Mouse (Mus musculus): ENCODE measurements around the gene Dgkg. TPM values are rescaled to one million over a fixed set of nuclear protein-coding genes. Genes with fewer than 3 reads are reported as not detected.

The Dgkg gene
- polyA plus RNA-seq, 1 experiment from 2014 or later, result 2.1 TPM

GRCm38 (mm10) chr16:22429377-22429776 is 227.6 kb downstream of the Dgkg start:
- 18% methylated on average over 8 of the region's 8 CpGs for WGBS
- H3K4me2 ChIP-seq (ENCODE audit: low read depth, low read length), result peak overlapping the region; percentile 30
- peak overlapping the region; percentile 2; the same call in 1 of the 2 replicates for H3K4me3 ChIP-seq (replicated peaks; ENCODE audit: low read length)
- H3K9ac ChIP-seq (ENCODE audit: low read length), result 0 out of 2 replicates have a peak overlapping the region, but pooled peaks have one; percentile 13
- H3K36me3 ChIP-seq (ENCODE audit: control insufficient read depth, insufficient read depth, low read length), result no peaks in the 10 kb centered on the region
- no peaks in the 10 kb centered on the region for H3K27me3 ChIP-seq (ENCODE audit: control insufficient read depth, insufficient read depth, low read length)
- peak overlapping the region; percentile 26; the same call in 1 of the 2 replicates for H3K27ac ChIP-seq (ENCODE audit: low read length)
- no peaks in the 10 kb centered on the region for H3K9me3 ChIP-seq (replicated peaks; ENCODE audit: control insufficient read depth, low read length)
- ATAC-seq (ENCODE audit: insufficient read depth, low FRiP score), result 0 out of 2 replicates have a peak, but pooled peaks have one; percentile 9
- H3K4me1 ChIP-seq (ENCODE audit: control insufficient read depth, insufficient read depth, low read length), result peaks cover 14% of the 10 kb centered on the region

- peaks cover 10% of the 10 kb centered on the region for H3K4me1 ChIP-seq (ENCODE audit: control insufficient read depth, insufficient read depth, low read length)
- 0 out of 2 replicates have a peak overlapping the region, but pooled peaks have one; percentile 13 for H3K9ac ChIP-seq (ENCODE audit: low read length)
- no peaks in the 10 kb centered on the region for H3K27me3 ChIP-seq (ENCODE audit: control insufficient read depth, insufficient read depth, low read length)
- H3K9me3 ChIP-seq (replicated peaks; ENCODE audit: control insufficient read depth, low read length), result no peaks in the 10 kb centered on the region
- 7% methylated on average over 9 of the region's 9 CpGs for WGBS
- peak; percentile 95 for ATAC-seq (ENCODE audit: insufficient read depth, low FRiP score)
- peak overlapping the region; percentile 32 for H3K4me2 ChIP-seq (ENCODE audit: low read depth, low read length)
- peak overlapping the region; percentile 47; the same call in 1 of the 2 replicates for H3K27ac ChIP-seq (ENCODE audit: low read length)
- H3K4me3 ChIP-seq (replicated peaks; ENCODE audit: low read length), result peak overlapping the region; percentile 2; the same call in 1 of the 2 replicates
- no peaks in the 10 kb centered on the region for H3K36me3 ChIP-seq (ENCODE audit: control insufficient read depth, insufficient read depth, low read length)
Observed at GRCm38 (mm10) chr16:22428853-22429341, 228.1 kb downstream of the Dgkg start.

- Histone ChIP-seq H3K4me3 (replicated peaks; ENCODE audit: low read length) (no peak overlapping the region), H3K27me3 (ENCODE audit: control insufficient read depth, insufficient read depth, low read length) (no peaks in the 10 kb centered on the region), H3K36me3 (ENCODE audit: control insufficient read depth, insufficient read depth, low read length) (no peaks in the 10 kb centered on the region), H3K27ac (ENCODE audit: low read length) (no peak overlapping the region), H3K9ac (ENCODE audit: low read length) (no peak overlapping the region), H3K4me1 (ENCODE audit: control insufficient read depth, insufficient read depth, low read length) (peaks cover 9% of the 10 kb centered on the region), H3K4me2 (ENCODE audit: low read depth, low read length) (no peak overlapping the region), H3K9me3 (replicated peaks; ENCODE audit: control insufficient read depth, low read length) (no peaks in the 10 kb centered on the region)
- ATAC-seq (ENCODE audit: insufficient read depth, low FRiP score), result no peak
- 78% methylated on average over 7 of the region's 7 CpGs for WGBS
Observed at GRCm38 (mm10) chr16:22426866-22427265, 230.2 kb downstream of the Dgkg start.

- Histone ChIP-seq H3K36me3 (ENCODE audit: control insufficient read depth, insufficient read depth, low read length) (no peaks in the 10 kb centered on the region), H3K9ac (ENCODE audit: low read length) (no peak overlapping the region), H3K9me3 (replicated peaks; ENCODE audit: control insufficient read depth, low read length) (no peaks in the 10 kb centered on the region), H3K27ac (ENCODE audit: low read length) (no peak overlapping the region), H3K4me2 (ENCODE audit: low read depth, low read length) (no peak overlapping the region), H3K27me3 (ENCODE audit: control insufficient read depth, insufficient read depth, low read length) (no peaks in the 10 kb centered on the region), H3K4me3 (replicated peaks; ENCODE audit: low read length) (no peak overlapping the region), H3K4me1 (ENCODE audit: control insufficient read depth, insufficient read depth, low read length) (no peaks in the 10 kb centered on the region)
- WGBS, result 84% methylated on average over 5 of the region's 5 CpGs
- no peak for ATAC-seq (ENCODE audit: insufficient read depth, low FRiP score)
Observed at GRCm38 (mm10) chr16:22422256-22422655, 234.8 kb downstream of the Dgkg start.

Small RNA genes within 50 kb of the gene (microRNA-seq; reads per million reads assigned to microRNA genes)
- gene Mir6362 (not detected), gene Mir8095 (not detected)

Other genes with a start within 250 kb of the Dgkg start
- 17.4 and 18.0 TPM in 2 replicates for gene Etv5, start 217.5 kb downstream of the Dgkg start, polyA plus RNA-seq (2015; fragmentation: Nextera tagmentation; extraction: Ambion mirVana)
- gene Crygs, start 154.4 kb upstream of the Dgkg start, polyA plus RNA-seq (2015; fragmentation: Nextera tagmentation; extraction: Ambion mirVana), result not detected in 2 replicates
- 29.8 and 38.3 TPM in 2 replicates for gene Tbccd1, start 200.4 kb upstream of the Dgkg start, polyA plus RNA-seq (2015; fragmentation: Nextera tagmentation; extraction: Ambion mirVana)
- 99.9 and 109 TPM in 2 replicates for gene Dnajb11, start 200.6 kb upstream of the Dgkg start, polyA plus RNA-seq (2015; fragmentation: Nextera tagmentation; extraction: Ambion mirVana)
- gene Ahsg, start 234.1 kb upstream of the Dgkg start, polyA plus RNA-seq (2015; fragmentation: Nextera tagmentation; extraction: Ambion mirVana), result 82.1 and 111 TPM in 2 replicates